ENCODE assay signal across 8 mouse cellular contexts in genomic region chr3:94821008-94821638, GRCm38 (mm10). TPM values are rescaled to one million over a fixed set of nuclear protein-coding genes. Genes with fewer than 3 reads are reported as not detected.
DNase-seq lines count a peak whose midpoint lies in the region; ATAC-seq and TF ChIP-seq lines count a peak whose summit lies in the region.

No protein-coding gene starts in this region.

- WGBS in thymus, adult 2 months: 5% methylated on average over 31 of the region's 31 CpGs
- WGBS in heart, adult 2 months: 3% methylated on average over 31 of the region's 31 CpGs
- 3% methylated on average over 31 of the region's 31 CpGs for WGBS in liver, embryonic 16.5 days (ENCODE audit: insufficient replicate concordance)
- 3% methylated on average over 31 of the region's 31 CpGs for WGBS in neural tube, embryonic 11.5 days

- no peak for TF ChIP-seq EP300 in heart, adult 2 months (IDR thresholded peaks at IDR 0.05; ENCODE audit: insufficient read depth, low read depth, low read length)

- no peaks in the 10 kb centered on the region for H3K9me3 ChIP-seq in liver, embryonic 16.5 days (replicated peaks; ENCODE audit: control insufficient read depth, low read length)
- no peaks in the 10 kb centered on the region for H3K9me3 ChIP-seq in neural tube, embryonic 11.5 days (ENCODE audit: control insufficient read depth, low read length)

- no peak for DNase-seq in thymus, adult 2 months
- DNase-seq in thymus, postnatal 10 days (ENCODE audit: low spot score in 2 of 2): no peak
- peak; percentile 85 for DNase-seq in embryo, embryonic 10 days (ENCODE audit: low spot score)
- peak; percentile 60 to 67 for DNase-seq in heart, adult 2 months
- peak; percentile 25 for DNase-seq in kidney, adult 11 months
- peak; percentile 71 for DNase-seq in neural tube, embryonic 11.5 days (ENCODE audit: low spot score)
- DNase-seq in urinary bladder, postnatal 36 days (ENCODE audit: low spot score in 2 of 2): peak; percentile 9 to 34

- H3K9ac ChIP-seq in heart, adult 2 months (ENCODE audit: low read depth, low read length): peak overlapping the region; percentile 81
- peak overlapping the region; percentile 73 for H3K9ac ChIP-seq in liver, embryonic 16.5 days (ENCODE audit: low read depth, low read length)
- H3K9ac ChIP-seq in neural tube, embryonic 11.5 days (ENCODE audit: low read length): peak overlapping the region; percentile 75

- peak; percentile 21; the same call in 1 of the 2 replicates for ATAC-seq in liver, embryonic 16.5 days (ENCODE audit: low read depth)
- ATAC-seq in neural tube, embryonic 11.5 days (ENCODE audit: insufficient read depth, low FRiP score, low TSS enrichment): peak; percentile 70

- no peaks in the 10 kb centered on the region for H3K36me3 ChIP-seq in thymus, adult 2 months (ENCODE audit: control insufficient read depth, insufficient read depth, low read length)
- no peaks in the 10 kb centered on the region for H3K36me3 ChIP-seq in heart, adult 2 months (ENCODE audit: control insufficient read depth, insufficient read depth, low read length)
- no peaks in the 10 kb centered on the region for H3K36me3 ChIP-seq in liver, embryonic 16.5 days (ENCODE audit: control insufficient read depth, insufficient read depth)
- no peaks in the 10 kb centered on the region for H3K36me3 ChIP-seq in neural tube, embryonic 11.5 days (ENCODE audit: control insufficient read depth, insufficient read depth, low read length)

- TF ChIP-seq POLR2A in thymus, adult 2 months (IDR thresholded peaks at IDR 0.05; ENCODE audit: control insufficient read depth, extremely low read depth, insufficient read depth, low read length, poor library complexity): no peak
- no peak for TF ChIP-seq POLR2A in heart, adult 2 months (IDR thresholded peaks at IDR 0.05; ENCODE audit: insufficient read depth, low read depth, low read length)

- H3K27ac ChIP-seq in thymus, adult 2 months (ENCODE audit: control insufficient read depth, insufficient read depth, low read length): no peak overlapping the region
- peak overlapping the region; percentile 72 for H3K27ac ChIP-seq in heart, adult 2 months
- 0 out of 2 replicates have a peak overlapping the region, but pooled peaks have one; percentile 33 for H3K27ac ChIP-seq in liver, embryonic 16.5 days (ENCODE audit: low read length)
- H3K27ac ChIP-seq in neural tube, embryonic 11.5 days (ENCODE audit: low read depth, low read length): peak overlapping the region; percentile 63

- H3K4me2 ChIP-seq in liver, embryonic 16.5 days (ENCODE audit: low read depth, low read length): peak overlapping the region; percentile 79
- H3K4me2 ChIP-seq in neural tube, embryonic 11.5 days (ENCODE audit: low read depth): peak overlapping the region; percentile 51

- H3K27me3 ChIP-seq in thymus, adult 2 months (ENCODE audit: control insufficient read depth, insufficient read depth, low read length): peaks cover 2% of the 10 kb centered on the region
- H3K27me3 ChIP-seq in heart, adult 2 months (ENCODE audit: control insufficient read depth, insufficient read depth, low read length): no peaks in the 10 kb centered on the region
- no peaks in the 10 kb centered on the region for H3K27me3 ChIP-seq in liver, embryonic 16.5 days (ENCODE audit: control insufficient read depth, insufficient read depth, low read depth, low read length)
- H3K27me3 ChIP-seq in neural tube, embryonic 11.5 days (ENCODE audit: control insufficient read depth, insufficient read depth, low read length): no peaks in the 10 kb centered on the region

- peaks cover 3% of the 10 kb centered on the region for H3K4me1 ChIP-seq in thymus, adult 2 months (replicated peaks; ENCODE audit: control insufficient read depth, insufficient read depth, low read length)
- H3K4me1 ChIP-seq in heart, adult 2 months (ENCODE audit: control insufficient read depth, insufficient read depth, low read length): peaks cover 2% of the 10 kb centered on the region; the same call in 1 of the 2 replicates
- peaks cover 9% of the 10 kb centered on the region for H3K4me1 ChIP-seq in liver, embryonic 16.5 days (ENCODE audit: control insufficient read depth, low read depth, low read length)
- no peaks in the 10 kb centered on the region for H3K4me1 ChIP-seq in neural tube, embryonic 11.5 days (ENCODE audit: control insufficient read depth, insufficient read depth, low read length)

- intact Hi-C loops in heart, adult 2 months (cut with DNase I): loop anchor here (1.0 kb wide), 1 partner anchor 16 kb away; the partner anchor contains the start of gene Pogz

- peak overlapping the region; percentile 41 for H3K4me3 ChIP-seq in thymus, adult 2 months (ENCODE audit: control insufficient read depth, insufficient read depth, low read length)
- peak overlapping the region; percentile 77 for H3K4me3 ChIP-seq in heart, adult 2 months
- peak overlapping the region; percentile 68 for H3K4me3 ChIP-seq in liver, embryonic 16.5 days (ENCODE audit: low read depth, low read length)
- peak overlapping the region; percentile 48 for H3K4me3 ChIP-seq in neural tube, embryonic 11.5 days (ENCODE audit: low read depth, low read length)

- TF ChIP-seq CTCF in thymus, adult 2 months (IDR thresholded peaks at IDR 0.05; ENCODE audit: borderline replicate concordance, control insufficient read depth, extremely low read depth, insufficient read depth, low read length, poor library complexity): no peak
- peak; percentile 4; the same call in 1 of the 2 replicates for TF ChIP-seq CTCF in heart, adult 2 months (IDR thresholded peaks at IDR 0.05)

- H3K79me2 ChIP-seq in heart, adult 2 months (replicated peaks; ENCODE audit: control insufficient read depth, insufficient read depth, low read length): no peaks in the 10 kb centered on the region

RNA-seq across cellular contexts. Expression of gene Pogz, which starts 16.2 kb away (rescaled TPM):
- polyA plus RNA-seq in thymus, adult 2 months (2012; rRNA removed): 69.6 and 73.6 TPM in 2 replicates
- total RNA-seq in heart, adult 2 months (2021): 10 to 100 TPM; 17.3 TPM
- polyA plus RNA-seq in heart, adult 2 months (2012; rRNA removed): 13.7 and 16.4 TPM in 2 replicates
- 2.4 and 3.4 TPM in 2 replicates for polyA plus RNA-seq in liver, embryonic 16.5 days (2015; fragmentation: Nextera tagmentation; extraction: Ambion mirVana)
- polyA plus RNA-seq in neural tube, embryonic 11.5 days (2014; fragmentation: Nextera tagmentation; extraction: Ambion mirVana): 23.6 and 25.0 TPM in 2 replicates

RNA-seq across cellular contexts. Expression of gene Cgn, which starts 34.8 kb away (rescaled TPM):
- 1.0 and 1.5 TPM in 2 replicates for polyA plus RNA-seq in thymus, adult 2 months (2012; rRNA removed)
- total RNA-seq in heart, adult 2 months (2021): under 1 TPM; 0.25 to 0.50 TPM
- polyA plus RNA-seq in heart, adult 2 months (2012; rRNA removed): 0.26 and 0.43 TPM in 2 replicates
- polyA plus RNA-seq in liver, embryonic 16.5 days (2015; fragmentation: Nextera tagmentation; extraction: Ambion mirVana): 13.0 and 15.6 TPM in 2 replicates
- polyA plus RNA-seq in neural tube, embryonic 11.5 days (2014; fragmentation: Nextera tagmentation; extraction: Ambion mirVana): 2.5 and 3.0 TPM in 2 replicates

Comparison
In these comparisons a context has a peak if more than half of its experiments do, and no peak if none do; other contexts are left out.
1. DNase-seq: peak in embryo, embryonic 10 days (single experiment), heart, adult 2 months (2 of 2), kidney, adult 11 months (single experiment), neural tube, embryonic 11.5 days (single experiment) and urinary bladder, postnatal 36 days (2 of 2); none in thymus, adult 2 months (single experiment) and thymus, postnatal 10 days (0 of 2).
2. Peak in every context shown above with its lines, with median percentiles within 50 percentile points of each other: H3K4me3 ChIP-seq and H3K9ac ChIP-seq.